Mouse (Mus musculus) liver, embryonic 14.5 days (tissue): ENCODE results near the gene Uhrf1bp1l.

ENCODE experiments used
- CTCF ChIP-seq: IDR thresholded peaks from 2 replicates; pipeline ENCODE4 v1.5.1; 2016; ENCODE audit warnings: antibody characterized with exemption, low read depth, control low read depth
- EP300 ChIP-seq: IDR thresholded peaks from 2 replicates; pipeline ENCODE4 v1.6.1; 2016; ENCODE audit warnings: antibody characterized with exemption, low read depth

DNA sequence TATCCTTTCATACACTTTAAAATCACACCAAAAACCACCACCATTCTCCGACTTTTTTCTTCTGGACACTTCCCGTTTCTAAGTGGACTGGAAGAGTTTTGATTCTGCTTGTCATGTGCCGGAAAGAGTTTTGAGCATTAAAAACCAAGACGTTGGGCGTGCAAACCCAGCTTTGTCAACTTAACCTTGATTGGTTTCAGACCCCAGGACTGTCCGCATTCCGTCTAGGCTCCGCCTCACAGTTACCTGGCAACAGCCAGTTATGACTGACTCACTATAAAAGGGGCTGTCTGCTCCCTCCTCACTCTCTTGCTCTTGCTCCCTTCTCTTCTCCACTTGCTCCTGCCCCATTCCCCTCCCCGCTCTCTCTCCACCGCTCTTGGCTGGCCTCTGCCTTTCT is 36.1 kb upstream of the Uhrf1bp1l start:
- TF ChIP-seq CTCF = no peak
- TF ChIP-seq EP300 = no peak
